Mouse (Mus musculus): Measurements from ENCODE around the gene Hnmt. TPM values are rescaled to one million over a fixed set of nuclear protein-coding genes. Genes with fewer than 3 reads are reported as not detected.

The Hnmt gene
- total RNA-seq, 4 experiments from 2014 or later, result 12.6 to 17.2 (median 15.1) TPM

Other genes with a start within 250 kb of the Hnmt start
- not detected for gene Tbpl2, start 47.2 kb upstream of the Hnmt start, total RNA-seq (2022)
- not detected for gene Il1f8, start 103.8 kb upstream of the Hnmt start, total RNA-seq (2022)
- gene Il1f9, start 137.1 kb upstream of the Hnmt start, total RNA-seq (2022), result not detected
- gene Il1f6, start 166.0 kb upstream of the Hnmt start, total RNA-seq (2022), result not detected
- not detected for gene Il1f5, start 227.6 kb upstream of the Hnmt start, total RNA-seq (2022)
- not detected for gene Il1f10, start 241.8 kb upstream of the Hnmt start, total RNA-seq (2022)